Mouse (Mus musculus) forebrain, embryonic 10.5 days (tissue): ENCODE data around the gene Ostf1. TPM values are rescaled to one million over a fixed set of nuclear protein-coding genes. Genes with fewer than 3 reads are reported as not detected.

ENCODE experiments used
- DNase-seq: peaks from one replicate; pipeline ENCODE4 v3.0.0-alpha.2; 2017; ENCODE audit warnings: low spot score; ENCODE audit errors: extremely low spot score
- H3K27ac ChIP-seq: fragments of 300-500 bp; sonication (generic); 2 replicates; pipeline ENCODE4 v1.5.1; 2016; ENCODE audit warnings: mild to moderate bottlenecking
- H3K27me3 ChIP-seq: fragments of 300-500 bp; sonication (generic); 2 replicates; pipeline ENCODE4 v1.6.1; 2016; ENCODE audit warnings: mild to moderate bottlenecking; ENCODE audit not compliant: poor library complexity, severe bottlenecking
- H3K36me3 ChIP-seq: fragments of 300-500 bp; sonication (generic); replicated peaks from 2 replicates; pipeline ENCODE4 v1.6.1; 2016; ENCODE audit warnings: mild to moderate bottlenecking, moderate library complexity
- H3K4me1 ChIP-seq: fragments of 300-500 bp; sonication (generic); 2 replicates; pipeline ENCODE4 v1.6.1; 2016
- H3K4me3 ChIP-seq: fragments of 300-500 bp; sonication (generic); 2 replicates; pipeline ENCODE4 v1.5.1; 2016; ENCODE audit warnings: mild to moderate bottlenecking, moderate library complexity
- H3K9me3 ChIP-seq: fragments of 300-500 bp; sonication (generic); 2 replicates; pipeline ENCODE4 v1.6.1; 2016; ENCODE audit warnings: mild to moderate bottlenecking, moderate library complexity
- WGBS: fragments of 180-500 bp; shearing (Covaris S2); methylation state at CpG from one replicate; pipeline ENCODE4 v1.1.7; 2016; 5-methylcytosine and 5-hydroxymethylcytosine counted together
- polyA plus RNA-seq: library from polyadenylated mRNA; unstranded; fragments of >200 nt; fragmentation: Nextera tagmentation; extraction: Ambion mirVana; gene quantifications from 2 replicates; pipeline ENCODE4 v1.2.1, GENCODE M21; 2016

Gene Ostf1
- polyA plus RNA-seq, 1 experiment from 2014 or later: 39.7 TPM

GRCm38 (mm10) chr19:18639552-18639951 lies 7.9 kb upstream of the Ostf1 start:
- DNase-seq: no peak
- no peak overlapping the region for H3K4me3 ChIP-seq
- H3K27ac ChIP-seq: no peak overlapping the region
- H3K4me1 ChIP-seq: peaks cover 4% of the 10 kb centered on the region; the same call in 1 of the 2 replicates
- WGBS: 37% methylated on average over 2 of the region's 2 CpGs
- H3K9me3 ChIP-seq: no peaks in the 10 kb centered on the region
- no peaks in the 10 kb centered on the region for H3K36me3 ChIP-seq
- H3K27me3 ChIP-seq: no peaks in the 10 kb centered on the region

- H3K27ac ChIP-seq: no peak overlapping the region
- no peaks in the 10 kb centered on the region for H3K9me3 ChIP-seq
- DNase-seq: no peak
- 0 out of 2 replicates have a peak, but pooled peaks cover 1% of the 10 kb centered on the region for H3K27me3 ChIP-seq
- peaks cover 4% of the 10 kb centered on the region; the same call in 1 of the 2 replicates for H3K4me1 ChIP-seq
- H3K4me3 ChIP-seq: no peak overlapping the region
- no peaks in the 10 kb centered on the region for H3K36me3 ChIP-seq
- WGBS: 66% methylated on average over 5 of the region's 5 CpGs
Measured at GRCm38 (mm10) chr19:18638949-18639348, 7.3 kb upstream of the Ostf1 start.

- DNase-seq: no peak
- Histone ChIP-seq H3K27me3 (peaks cover 11% of the 10 kb centered on the region), H3K36me3 (no peaks in the 10 kb centered on the region), H3K27ac (no peak overlapping the region), H3K9me3 (no peaks in the 10 kb centered on the region), H3K4me3 (no peak overlapping the region), H3K4me1 (no peaks in the 10 kb centered on the region)
- 82% methylated on average over 5 of the region's 5 CpGs for WGBS
Measured at GRCm38 (mm10) chr19:18637954-18638353, 6.3 kb upstream of the Ostf1 start.

GRCm38 (mm10) chr19:18632231-18633185 lies 885 bp upstream of the Ostf1 start:
- Histone ChIP-seq H3K4me3 (peak overlapping the region; percentile 80), H3K9me3 (no peaks in the 10 kb centered on the region), H3K27me3 (peaks cover 35% of the 10 kb centered on the region), H3K4me1 (peaks cover 19% of the 10 kb centered on the region), H3K36me3 (no peaks in the 10 kb centered on the region), H3K27ac (peak overlapping the region; percentile 82; the same call in 1 of the 2 replicates)
- WGBS: 68% methylated on average over 13 of the region's 13 CpGs
- DNase-seq: no peak

GRCm38 (mm10) chr19:18631161-18631643 lies 421 bp downstream of the Ostf1 start:
- Histone ChIP-seq H3K27ac (peak overlapping the region; percentile 82), H3K4me3 (peak overlapping the region; percentile 80)

GRCm38 (mm10) chr19:18630221-18631119 lies 1.2 kb downstream of the Ostf1 start:
- H3K36me3 ChIP-seq: no peaks in the 10 kb centered on the region
- 13% methylated on average over 17 of the region's 17 CpGs for WGBS
- H3K27ac ChIP-seq: peak overlapping the region; percentile 82; the same call in 1 of the 2 replicates
- H3K4me3 ChIP-seq: peak overlapping the region; percentile 80
- no peaks in the 10 kb centered on the region for H3K9me3 ChIP-seq
- H3K4me1 ChIP-seq: peaks cover 19% of the 10 kb centered on the region
- H3K27me3 ChIP-seq: peaks cover 35% of the 10 kb centered on the region
- peak; percentile 19 for DNase-seq

More at GRCm38 (mm10) chr19:18631161-18631643, 421 bp downstream of the Ostf1 start:
- WGBS: under 1% methylated on average over 40 of the region's 40 CpGs
- peaks cover 19% of the 10 kb centered on the region for H3K4me1 ChIP-seq
- H3K27me3 ChIP-seq: peaks cover 35% of the 10 kb centered on the region
- H3K36me3 ChIP-seq: no peaks in the 10 kb centered on the region
- H3K9me3 ChIP-seq: no peaks in the 10 kb centered on the region
- DNase-seq: no peak

GRCm38 (mm10) chr19:18629589-18629988 lies 2.0 kb downstream of the Ostf1 start:
- no peak overlapping the region for H3K27ac ChIP-seq
- H3K36me3 ChIP-seq: no peaks in the 10 kb centered on the region
- 79% methylated on average over 1 of the region's 1 CpGs for WGBS
- H3K9me3 ChIP-seq: no peaks in the 10 kb centered on the region
- peaks cover 19% of the 10 kb centered on the region for H3K4me1 ChIP-seq
- H3K27me3 ChIP-seq: peaks cover 35% of the 10 kb centered on the region
- DNase-seq: no peak
- no peak overlapping the region for H3K4me3 ChIP-seq

GRCm38 (mm10) chr19:18623894-18624293 lies 7.7 kb downstream of the Ostf1 start:
- Histone ChIP-seq H3K27ac (no peak overlapping the region), H3K4me3 (no peak overlapping the region), H3K9me3 (no peaks in the 10 kb centered on the region), H3K27me3 (no peaks in the 10 kb centered on the region), H3K4me1 (no peaks in the 10 kb centered on the region), H3K36me3 (no peaks in the 10 kb centered on the region)
- 79% methylated on average over 2 of the region's 2 CpGs for WGBS
- DNase-seq: no peak

- Histone ChIP-seq H3K9me3 (no peaks in the 10 kb centered on the region), H3K4me3 (no peak overlapping the region), H3K4me1 (peaks cover 6% of the 10 kb centered on the region), H3K27me3 (no peaks in the 10 kb centered on the region), H3K36me3 (no peaks in the 10 kb centered on the region), H3K27ac (no peak overlapping the region)
- WGBS: 88% methylated on average over 1 of the region's 1 CpGs
- no peak for DNase-seq
Measured at GRCm38 (mm10) chr19:18619691-18620090, 11.9 kb downstream of the Ostf1 start.

- no peaks in the 10 kb centered on the region for H3K36me3 ChIP-seq
- H3K27me3 ChIP-seq: no peaks in the 10 kb centered on the region
- DNase-seq: no peak
- no peak overlapping the region for H3K4me3 ChIP-seq
- peaks cover 6% of the 10 kb centered on the region for H3K4me1 ChIP-seq
- no peak overlapping the region for H3K27ac ChIP-seq
- WGBS: 86% methylated on average over 5 of the region's 5 CpGs
- H3K9me3 ChIP-seq: no peaks in the 10 kb centered on the region
Measured at GRCm38 (mm10) chr19:18619060-18619459, 12.6 kb downstream of the Ostf1 start.

GRCm38 (mm10) chr19:18617504-18617903 lies 14.1 kb downstream of the Ostf1 start:
- no peak for DNase-seq
- Histone ChIP-seq H3K4me3 (no peak overlapping the region), H3K27me3 (no peaks in the 10 kb centered on the region), H3K27ac (no peak overlapping the region), H3K9me3 (no peaks in the 10 kb centered on the region), H3K36me3 (no peaks in the 10 kb centered on the region), H3K4me1 (peaks cover 6% of the 10 kb centered on the region)
- WGBS: 96% methylated on average over 1 of the region's 1 CpGs

- Histone ChIP-seq H3K4me3 (no peak overlapping the region), H3K4me1 (peaks cover 6% of the 10 kb centered on the region), H3K27me3 (no peaks in the 10 kb centered on the region), H3K36me3 (no peaks in the 10 kb centered on the region), H3K27ac (no peak overlapping the region), H3K9me3 (no peaks in the 10 kb centered on the region)
- WGBS: 76% methylated on average over 9 of the region's 9 CpGs
- no peak for DNase-seq
Measured at GRCm38 (mm10) chr19:18615680-18616240, 15.9 kb downstream of the Ostf1 start.
